Mouse (Mus musculus) olfactory bulb, adult 2 months (tissue): ENCODE measurements around the gene Tango2. TPM values are rescaled to one million over a fixed set of nuclear protein-coding genes. Genes with fewer than 3 reads are reported as not detected.
A peak's percentile ranks its signal among the peaks of the same experiment; 100 is the strongest.

Experiments
- H3K27ac ChIP-seq: fragments of 200-500 bp; 2 replicates; pipeline ENCODE4 v1.5.1; 2012; ENCODE audit warnings: low read depth, low read length; ENCODE audit not compliant: insufficient read depth
- H3K4me1 ChIP-seq: fragments of 200-500 bp; 2 replicates; pipeline ENCODE4 v1.6.1; 2012; ENCODE audit warnings: low read length; ENCODE audit not compliant: control insufficient read depth, insufficient read depth
- H3K4me3 ChIP-seq: fragments of 200-500 bp; 2 replicates; pipeline ENCODE4 v1.5.1; 2012; ENCODE audit warnings: mild to moderate bottlenecking, low read depth, low read length, moderate library complexity; ENCODE audit not compliant: insufficient read depth
- CTCF ChIP-seq: fragments of 200-500 bp; IDR thresholded peaks from 2 replicates; pipeline ENCODE4 v1.5.1; 2012; ENCODE audit warnings: low read depth, mild to moderate bottlenecking, low read length, moderate library complexity; ENCODE audit not compliant: insufficient read depth
- POLR2A ChIP-seq: fragments of 200-500 bp; IDR thresholded peaks from 2 replicates; pipeline ENCODE4 v1.6.1; 2012; ENCODE audit warnings: mild to moderate bottlenecking, low read depth, low read length, moderate library complexity; ENCODE audit not compliant: insufficient read depth
- WGBS: fragments of 180-500 bp; shearing (Covaris S2); methylation state at CpG from one replicate; pipeline ENCODE4 v1.1.7; 2018; 5-methylcytosine and 5-hydroxymethylcytosine counted together
- polyA plus RNA-seq: library from polyadenylated mRNA; stranded (reverse); fragments of >200 nt; gene quantifications from 2 replicates; pipeline ENCODE4 v1.2.4, GENCODE M21; 2012; ENCODE audit warnings: low replicate concordance; ENCODE audit not compliant: missing spikeins, insufficient read depth, insufficient read length

The Tango2 gene
- polyA plus RNA-seq, 1 experiment, result not detected

- 63% methylated on average over 7 of the region's 7 CpGs for WGBS
- Histone ChIP-seq H3K4me3 (no peak overlapping the region), H3K27ac (no peak overlapping the region), H3K4me1 (peaks cover 50% of the 10 kb centered on the region)
- TF ChIP-seq POLR2A, result no peak
- TF ChIP-seq CTCF, result no peak
These were observed 36.3 kb upstream of the Tango2 start for GRCm38 (mm10) chr16:18384211-18384610.

DNA sequence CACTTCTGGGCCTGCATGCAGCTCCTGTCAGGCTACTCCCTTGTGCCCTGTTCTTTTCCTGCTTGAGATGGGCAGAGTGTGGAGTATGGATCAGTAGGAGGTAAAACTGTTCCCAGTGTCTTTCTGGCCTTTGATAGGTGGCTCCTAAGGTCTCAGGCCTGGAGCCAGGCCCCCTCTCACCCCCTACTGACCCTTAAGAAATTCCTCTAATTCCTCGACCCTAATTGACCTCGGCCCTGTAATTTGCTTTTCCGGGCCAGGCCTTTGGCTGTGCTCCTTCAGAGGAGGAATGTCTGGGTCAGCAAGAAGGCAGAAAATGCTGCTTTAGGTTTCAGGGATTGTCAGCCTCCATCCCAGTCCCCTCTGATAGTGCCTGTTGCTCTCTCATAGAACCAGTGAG, 35.9 kb upstream of the Tango2 start:
- Histone ChIP-seq H3K27ac (peak overlapping the region; percentile 3; the same call in 1 of the 2 replicates), H3K4me1 (peaks cover 49% of the 10 kb centered on the region), H3K4me3 (no peak overlapping the region)
- TF ChIP-seq CTCF, result no peak
- no peak for TF ChIP-seq POLR2A
- 35% methylated on average over 3 of the region's 3 CpGs for WGBS

GRCm38 (mm10) chr16:18383045-18383726, 35.3 kb upstream of the Tango2 start:
- peak overlapping the region; percentile 3; the same call in 1 of the 2 replicates for H3K27ac ChIP-seq
- WGBS, result 75% methylated on average over 9 of the region's 9 CpGs
- no peak for TF ChIP-seq POLR2A
- TF ChIP-seq CTCF, result no peak
- H3K4me3 ChIP-seq, result no peak overlapping the region
- H3K4me1 ChIP-seq, result peaks cover 44% of the 10 kb centered on the region

- H3K4me3 ChIP-seq, result no peak overlapping the region
- TF ChIP-seq CTCF (no peak), POLR2A (no peak)
- peaks cover 43% of the 10 kb centered on the region for H3K4me1 ChIP-seq
- 54% methylated on average over 6 of the region's 6 CpGs for WGBS
- peak overlapping the region; percentile 9; the same call in 1 of the 2 replicates for H3K27ac ChIP-seq
These were observed 33.8 kb upstream of the Tango2 start for GRCm38 (mm10) chr16:18381621-18382258.

GRCm38 (mm10) chr16:18380495-18381063, 32.7 kb upstream of the Tango2 start:
- peak overlapping the region; percentile 14; the same call in 1 of the 2 replicates for H3K27ac ChIP-seq
- H3K4me1 ChIP-seq, result peaks cover 43% of the 10 kb centered on the region

GRCm38 (mm10) chr16:18379338-18380001, 31.6 kb upstream of the Tango2 start:
- 66% methylated on average over 8 of the region's 8 CpGs for WGBS

More at GRCm38 (mm10) chr16:18380495-18381063, 32.7 kb upstream of the Tango2 start:
- WGBS, result 61% methylated on average over 6 of the region's 6 CpGs
- TF ChIP-seq POLR2A, result no peak
- TF ChIP-seq CTCF, result no peak
- H3K4me3 ChIP-seq, result no peak overlapping the region

GRCm38 (mm10) chr16:18378489-18378888, 30.6 kb upstream of the Tango2 start:
- H3K4me3 ChIP-seq, result no peak overlapping the region
- WGBS, result 77% methylated on average over 1 of the region's 1 CpGs
- no peak for TF ChIP-seq CTCF
- TF ChIP-seq POLR2A, result no peak

More at GRCm38 (mm10) chr16:18379338-18380001, 31.6 kb upstream of the Tango2 start:
- Histone ChIP-seq H3K4me3 (no peak overlapping the region), H3K4me1 (peaks cover 40% of the 10 kb centered on the region), H3K27ac (no peak overlapping the region)
- TF ChIP-seq POLR2A, result no peak
- no peak for TF ChIP-seq CTCF

DNA sequence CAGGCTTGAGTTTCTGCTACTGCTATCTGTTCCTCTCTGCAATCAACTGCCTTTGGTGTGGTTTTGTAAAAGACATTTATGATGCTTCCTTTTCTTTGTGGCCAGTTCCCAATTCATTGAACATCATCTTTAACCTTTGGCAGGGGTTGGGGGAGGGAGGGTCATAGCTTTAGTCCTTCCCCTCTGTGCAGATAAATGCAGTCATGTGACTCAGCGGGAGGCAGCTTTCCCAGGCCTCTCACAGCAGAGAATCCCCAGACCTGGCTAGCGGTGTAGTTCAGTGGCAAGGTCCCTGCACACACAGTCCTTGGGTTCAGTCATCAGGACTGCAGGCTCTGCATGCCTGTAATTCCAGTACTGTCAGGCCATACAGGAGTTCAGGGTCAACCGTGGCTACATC, 29.3 kb upstream of the Tango2 start:
- 58% methylated on average over 3 of the region's 3 CpGs for WGBS
- H3K27ac ChIP-seq, result no peak overlapping the region
- H3K4me3 ChIP-seq, result no peak overlapping the region
- peaks cover 28% of the 10 kb centered on the region for H3K4me1 ChIP-seq
- no peak for TF ChIP-seq CTCF
- no peak for TF ChIP-seq POLR2A

More at GRCm38 (mm10) chr16:18378489-18378888, 30.6 kb upstream of the Tango2 start:
- Histone ChIP-seq H3K27ac (no peak overlapping the region), H3K4me1 (peaks cover 34% of the 10 kb centered on the region)

- no peak for TF ChIP-seq POLR2A
- TF ChIP-seq CTCF, result no peak
- Histone ChIP-seq H3K4me1 (peaks cover 20% of the 10 kb centered on the region), H3K27ac (no peak overlapping the region), H3K4me3 (no peak overlapping the region)
- WGBS, result 89% methylated on average over 7 of the region's 7 CpGs
These were observed 28.5 kb upstream of the Tango2 start for GRCm38 (mm10) chr16:18376297-18376954.
